Mouse (Mus musculus) heart, embryonic 13.5 days (tissue): ENCODE measurements around the gene Rpp25. TPM values are rescaled to one million over a fixed set of nuclear protein-coding genes. Genes with fewer than 3 reads are reported as not detected.

Source experiments
- ATAC-seq: fragments of 200-750 bp; cut with Nextera tagmentation; 2 replicates; pipeline ENCODE4 v1.8.0; 2017; ENCODE audit warnings: moderate TSS enrichment; ENCODE audit not compliant: insufficient number of reproducible peaks, low FRiP score, low TSS enrichment; ENCODE audit errors: extremely low read depth
- H3K27ac ChIP-seq: fragments of 300-500 bp; sonication (generic); replicated peaks from 2 replicates; pipeline ENCODE4 v1.5.1; 2015; ENCODE audit warnings: moderate library complexity, mild to moderate bottlenecking, inconsistent platforms
- H3K27me3 ChIP-seq: fragments of 300-500 bp; sonication (generic); replicated peaks from 2 replicates; pipeline ENCODE4 v1.6.1; 2015; ENCODE audit warnings: mild to moderate bottlenecking, inconsistent platforms
- H3K36me3 ChIP-seq: fragments of 300-500 bp; sonication (generic); 2 replicates; pipeline ENCODE4 v1.6.1; 2015; ENCODE audit warnings: mild to moderate bottlenecking, inconsistent platforms
- H3K4me1 ChIP-seq: fragments of 300-500 bp; sonication (generic); 2 replicates; pipeline ENCODE4 v1.6.1; 2015; ENCODE audit warnings: inconsistent platforms
- H3K4me2 ChIP-seq: fragments of 300-500 bp; sonication (generic); 2 replicates; pipeline ENCODE4 v1.6.1; 2015; ENCODE audit warnings: inconsistent platforms, mild to moderate bottlenecking, moderate library complexity
- H3K4me3 ChIP-seq: fragments of 300-500 bp; sonication (generic); 2 replicates; pipeline ENCODE4 v1.5.1; 2015; ENCODE audit warnings: moderate library complexity, mild to moderate bottlenecking, inconsistent platforms
- H3K9ac ChIP-seq: fragments of 300-500 bp; sonication (generic); 2 replicates; pipeline ENCODE4 v1.6.1; 2015; ENCODE audit warnings: inconsistent platforms, mild to moderate bottlenecking, moderate library complexity
- H3K9me3 ChIP-seq: fragments of 300-500 bp; sonication (generic); 2 replicates; pipeline ENCODE4 v1.6.1; 2016; ENCODE audit warnings: inconsistent platforms
- WGBS: fragments of 180-500 bp; shearing (Covaris S2); methylation state at CpG from one replicate; pipeline ENCODE4 v1.1.7; 2015; ENCODE audit warnings: mixed read lengths; 5-methylcytosine and 5-hydroxymethylcytosine counted together
- polyA plus RNA-seq: library from polyadenylated mRNA; unstranded; fragments of >200 nt; fragmentation: Nextera tagmentation; extraction: Ambion mirVana; gene quantifications from 2 replicates; pipeline ENCODE4 v1.2.1, GENCODE M21; 2015

The Rpp25 gene
- polyA plus RNA-seq, 1 experiment from 2014 or later = 13.5 TPM

DNA sequence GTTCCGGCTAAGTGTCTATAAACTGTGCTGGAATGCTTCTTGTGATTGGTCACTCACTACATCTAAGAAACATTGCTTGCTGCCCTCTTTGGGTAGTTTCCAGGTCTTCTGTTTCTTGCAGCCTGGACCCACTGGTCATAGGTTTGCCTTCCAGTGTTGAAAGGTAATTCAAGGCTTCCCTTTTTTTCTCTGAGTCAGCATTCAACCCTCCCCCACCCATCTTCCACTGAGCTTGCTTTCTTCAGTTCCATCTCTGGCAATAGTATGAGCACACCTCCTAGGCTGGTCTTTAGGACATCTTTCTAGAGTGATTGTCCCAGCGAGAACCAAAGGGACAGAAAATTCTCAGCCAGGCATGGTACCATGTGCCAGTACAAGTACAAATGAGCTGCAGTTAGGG is 35.7 kb downstream of the Rpp25 start:
- H3K9me3 ChIP-seq = no peaks in the 10 kb centered on the region
- no peaks in the 10 kb centered on the region for H3K27me3 ChIP-seq
- H3K4me3 ChIP-seq = no peak overlapping the region
- H3K27ac ChIP-seq = no peak overlapping the region
- H3K4me2 ChIP-seq = no peak overlapping the region
- ATAC-seq = no peak
- no peak overlapping the region for H3K9ac ChIP-seq
- H3K36me3 ChIP-seq = peaks cover 64% of the 10 kb centered on the region
- H3K4me1 ChIP-seq = peaks cover 21% of the 10 kb centered on the region
- WGBS = 90% methylated on average over 2 of the region's 2 CpGs

DNA sequence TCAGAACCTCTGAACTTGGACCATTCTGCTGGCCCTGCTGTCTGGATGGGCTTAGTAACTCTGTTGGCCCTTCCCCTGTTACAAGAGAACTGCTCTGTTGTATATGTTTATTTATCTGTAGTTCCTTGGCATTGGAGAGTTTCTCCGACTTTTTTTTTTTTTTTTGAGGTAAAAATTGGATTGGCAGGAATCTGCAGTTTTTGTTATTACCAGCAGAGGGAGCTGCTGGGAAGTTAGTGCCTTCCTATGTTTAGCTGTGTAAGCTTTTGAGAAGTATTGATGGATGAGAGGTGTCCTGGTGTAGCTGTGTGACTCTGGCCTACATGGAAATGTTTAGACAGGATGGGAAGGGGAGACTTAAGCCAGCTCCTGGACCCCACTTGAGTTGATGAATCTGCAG is 37.5 kb downstream of the Rpp25 start:
- no peak overlapping the region for H3K9ac ChIP-seq
- peaks cover 72% of the 10 kb centered on the region for H3K36me3 ChIP-seq
- H3K27me3 ChIP-seq = no peaks in the 10 kb centered on the region
- H3K27ac ChIP-seq = no peak overlapping the region
- H3K4me2 ChIP-seq = no peak overlapping the region
- H3K9me3 ChIP-seq = no peaks in the 10 kb centered on the region
- 3% methylated on average over 1 of the region's 1 CpGs for WGBS
- peaks cover 21% of the 10 kb centered on the region for H3K4me1 ChIP-seq
- H3K4me3 ChIP-seq = no peak overlapping the region
- ATAC-seq = no peak

DNA sequence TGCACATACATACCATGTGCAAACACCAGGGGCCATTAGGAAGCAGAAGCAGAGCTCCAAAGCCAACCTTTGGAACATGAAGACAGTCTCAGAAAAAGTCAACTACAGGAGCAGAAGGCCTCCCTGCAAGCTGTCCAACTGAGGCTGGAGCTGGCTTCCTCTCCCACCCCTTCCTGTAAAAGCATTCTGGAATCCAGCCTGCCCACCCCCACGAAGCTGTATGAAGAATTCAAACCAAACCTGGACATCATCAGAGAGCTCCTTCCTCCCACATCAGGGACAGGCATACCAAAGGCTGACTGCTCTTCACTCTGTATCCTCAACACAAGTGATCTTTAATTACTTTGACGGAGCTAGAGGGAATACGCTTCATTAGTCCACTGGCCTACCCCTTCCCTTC is 40.1 kb downstream of the Rpp25 start:
- no peaks in the 10 kb centered on the region for H3K27me3 ChIP-seq
- H3K9me3 ChIP-seq = no peaks in the 10 kb centered on the region
- H3K9ac ChIP-seq = no peak overlapping the region
- ATAC-seq = no peak
- H3K4me3 ChIP-seq = no peak overlapping the region
- no peak overlapping the region for H3K4me2 ChIP-seq
- H3K4me1 ChIP-seq = peaks cover 21% of the 10 kb centered on the region
- H3K36me3 ChIP-seq = peaks cover 97% of the 10 kb centered on the region
- no peak overlapping the region for H3K27ac ChIP-seq
- 71% methylated on average over 3 of the region's 3 CpGs for WGBS

DNA sequence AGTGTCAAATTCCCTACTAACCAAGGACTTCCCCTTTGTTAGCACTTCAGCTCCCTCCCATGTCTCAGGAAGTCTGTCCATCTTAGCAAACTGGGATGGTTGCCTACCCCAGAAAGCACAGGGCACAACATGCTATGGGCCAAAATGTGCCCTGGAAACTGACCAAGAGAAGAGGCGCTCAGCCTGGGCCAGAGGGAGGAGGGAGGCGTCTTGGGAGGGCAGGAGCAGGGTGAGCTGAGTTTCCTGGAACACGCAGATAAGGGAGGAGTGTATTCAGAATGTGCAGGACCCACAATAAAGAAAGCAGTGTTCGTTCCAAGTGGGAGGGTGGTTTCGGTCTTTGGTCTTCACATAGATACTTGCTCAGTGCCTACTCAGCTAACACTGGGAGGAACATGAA is 43.5 kb downstream of the Rpp25 start:
- peaks cover 83% of the 10 kb centered on the region for H3K36me3 ChIP-seq

DNA sequence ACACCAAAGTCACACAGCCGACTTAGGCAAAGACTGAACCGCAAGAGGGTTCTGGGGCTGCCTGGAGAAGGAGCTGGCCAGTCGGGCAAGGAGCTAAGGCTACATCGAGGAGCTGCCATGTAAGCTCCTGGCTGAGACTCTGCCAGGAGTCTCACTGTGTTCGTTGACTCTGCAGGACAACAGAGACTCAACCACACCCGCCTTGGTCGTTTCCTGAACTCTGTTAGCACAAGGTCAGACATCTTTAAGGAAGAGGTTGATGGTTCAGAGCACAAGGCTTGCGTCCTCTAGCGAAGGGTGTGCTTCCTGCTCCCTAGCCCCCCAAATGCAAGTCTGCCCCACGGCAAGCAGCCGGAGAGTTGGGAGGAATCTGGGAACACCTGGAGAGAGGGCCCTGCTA is 44.0 kb downstream of the Rpp25 start:
- H3K27me3 ChIP-seq = no peaks in the 10 kb centered on the region
- no peak overlapping the region for H3K4me2 ChIP-seq
- no peak for ATAC-seq
- H3K36me3 ChIP-seq = peaks cover 77% of the 10 kb centered on the region
- no peak overlapping the region for H3K9ac ChIP-seq
- H3K4me3 ChIP-seq = no peak overlapping the region
- H3K4me1 ChIP-seq = peaks cover 54% of the 10 kb centered on the region
- H3K9me3 ChIP-seq = no peaks in the 10 kb centered on the region
- no peak overlapping the region for H3K27ac ChIP-seq
- WGBS = 78% methylated on average over 11 of the region's 11 CpGs

More for the DNA sequence above, 43.5 kb downstream of the Rpp25 start:
- Histone ChIP-seq H3K27me3 (no peaks in the 10 kb centered on the region), H3K4me3 (no peak overlapping the region), H3K9ac (no peak overlapping the region), H3K27ac (0 out of 2 replicates have a peak overlapping the region, but pooled peaks have one; percentile 24), H3K4me2 (no peak overlapping the region), H3K9me3 (no peaks in the 10 kb centered on the region), H3K4me1 (peaks cover 52% of the 10 kb centered on the region)
- no peak for ATAC-seq
- 45% methylated on average over 5 of the region's 5 CpGs for WGBS

DNA sequence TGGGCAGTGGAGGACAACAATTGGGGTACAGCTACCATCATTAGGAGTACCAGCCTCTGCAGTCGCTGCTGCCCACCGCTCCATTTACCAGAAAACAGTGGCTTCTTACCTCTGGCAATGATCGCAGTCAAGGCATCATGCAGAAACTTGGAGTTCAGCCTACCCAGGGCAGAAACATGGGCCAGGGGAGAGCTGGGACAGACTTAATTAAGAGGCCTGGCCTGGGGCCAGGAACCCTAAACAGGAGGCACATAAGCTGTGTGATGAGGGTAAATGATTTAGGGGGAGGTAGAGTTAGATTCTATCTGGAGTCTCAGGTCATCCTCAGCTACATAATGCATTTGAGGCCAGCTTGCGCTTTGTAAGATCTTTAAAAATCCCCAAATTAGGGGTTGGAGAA is 45.4 kb downstream of the Rpp25 start:
- no peak overlapping the region for H3K4me3 ChIP-seq
- no peak overlapping the region for H3K4me2 ChIP-seq
- peak overlapping the region; percentile 15; the same call in 1 of the 2 replicates for H3K9ac ChIP-seq
- H3K4me1 ChIP-seq = peaks cover 56% of the 10 kb centered on the region
- no peaks in the 10 kb centered on the region for H3K9me3 ChIP-seq
- 87% methylated on average over 4 of the region's 4 CpGs for WGBS
- H3K27ac ChIP-seq = peak overlapping the region; percentile 90; the same call in 1 of the 2 replicates
- H3K36me3 ChIP-seq = peaks cover 64% of the 10 kb centered on the region
- no peaks in the 10 kb centered on the region for H3K27me3 ChIP-seq
- no peak for ATAC-seq

DNA sequence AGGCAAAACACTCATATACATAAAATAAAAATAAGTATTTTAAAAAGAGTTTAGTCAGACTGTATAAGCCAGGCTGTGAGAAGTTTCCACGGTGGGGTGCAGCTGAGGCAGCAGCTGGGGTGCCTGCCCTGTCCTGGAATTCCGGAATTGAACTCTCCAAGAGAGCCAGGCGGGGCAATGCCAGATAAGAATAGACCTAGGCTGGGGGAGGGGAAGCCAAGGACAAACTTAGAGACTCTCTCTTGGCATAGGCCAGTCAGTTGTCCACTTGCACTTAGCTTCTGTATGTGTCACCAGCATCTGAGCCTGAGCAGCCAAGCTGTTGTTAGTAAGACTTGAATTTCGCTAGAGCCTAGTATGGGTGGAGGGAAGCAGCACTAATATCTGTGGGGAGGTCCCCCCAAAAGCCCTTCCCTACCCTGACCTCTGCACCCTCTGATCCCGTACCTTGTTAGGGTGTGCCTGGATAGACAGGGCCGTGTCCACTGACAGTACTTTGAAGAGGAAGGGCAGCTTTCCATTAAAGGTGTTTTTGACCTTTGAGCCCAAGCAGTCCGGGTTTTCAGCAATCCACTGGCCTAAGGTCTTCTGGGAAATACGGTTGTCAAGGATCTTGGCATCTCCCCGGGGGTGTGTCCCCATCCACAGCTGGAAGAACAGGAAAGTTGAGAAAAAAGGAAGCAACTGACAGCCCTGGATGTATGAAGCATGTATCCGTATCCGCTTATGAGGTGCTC is 46.5 kb downstream of the Rpp25 start:
- H3K9ac ChIP-seq = peak overlapping the region; percentile 67
- 55% methylated on average over 11 of the region's 11 CpGs for WGBS
- peak overlapping the region; percentile 48 for H3K4me2 ChIP-seq
- H3K4me3 ChIP-seq = peak overlapping the region; percentile 16; the same call in 1 of the 2 replicates
- H3K4me1 ChIP-seq = peaks cover 56% of the 10 kb centered on the region
- H3K9me3 ChIP-seq = no peaks in the 10 kb centered on the region
- H3K27me3 ChIP-seq = no peaks in the 10 kb centered on the region
- ATAC-seq = peak; percentile 52; the same call in 1 of the 2 replicates
- peak overlapping the region; percentile 90 for H3K27ac ChIP-seq
- peaks cover 53% of the 10 kb centered on the region for H3K36me3 ChIP-seq

DNA sequence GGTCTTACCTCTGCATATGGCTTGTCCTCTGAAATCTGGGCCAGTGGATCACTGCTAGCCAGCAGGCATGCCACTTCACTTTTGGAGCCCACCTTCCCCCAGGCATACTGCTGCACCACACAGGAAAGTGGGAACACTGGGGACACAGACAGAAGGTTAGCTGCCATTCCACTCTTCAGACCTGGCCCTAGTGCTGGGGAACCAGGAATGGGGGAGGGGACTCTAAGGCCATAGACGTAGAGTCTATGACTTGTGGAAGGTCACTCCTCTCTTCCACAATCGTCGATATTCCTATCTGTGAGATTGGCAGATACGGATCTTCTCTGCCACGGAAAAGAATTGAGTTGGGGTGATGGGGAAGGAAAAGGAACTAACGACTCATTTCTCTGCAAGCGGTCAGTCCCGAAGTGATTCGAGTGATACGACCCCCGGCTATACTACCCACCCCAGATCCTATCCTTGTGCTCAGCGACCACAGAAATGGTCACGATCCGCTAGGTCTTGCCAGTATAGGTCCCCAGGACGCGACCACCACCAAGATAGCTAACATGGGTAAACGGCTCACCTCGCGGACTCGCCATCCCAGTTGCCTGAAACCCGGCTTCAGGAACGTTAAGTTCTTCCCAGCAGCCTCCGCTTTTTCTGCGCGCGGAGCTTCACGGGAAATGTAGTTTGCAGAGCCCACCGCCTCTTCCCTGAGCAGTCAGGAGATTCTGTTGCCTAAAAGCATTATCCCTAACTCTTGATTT is 48.5 kb downstream of the Rpp25 start, which contains the start of gene Mpi:
Gene Mpi (minus strand): TSS at position 625 of the 749 bp plus-strand sequence.
- Histone ChIP-seq H3K4me1 (peaks cover 53% of the 10 kb centered on the region), H3K36me3 (peaks cover 34% of the 10 kb centered on the region), H3K27me3 (no peaks in the 10 kb centered on the region), H3K4me2 (peak within 1 kb of the TSS; percentile 83), H3K4me3 (peak within 1 kb of the TSS; percentile 75), H3K9ac (peak within 1 kb of the TSS; percentile 91), H3K9me3 (no peaks in the 10 kb centered on the region), H3K27ac (peak within 1 kb of the TSS; percentile 21; the same call in 1 of the 2 replicates)
- WGBS = under 1% methylated on average over 28 of the region's 28 CpGs
- no peak for ATAC-seq

DNA sequence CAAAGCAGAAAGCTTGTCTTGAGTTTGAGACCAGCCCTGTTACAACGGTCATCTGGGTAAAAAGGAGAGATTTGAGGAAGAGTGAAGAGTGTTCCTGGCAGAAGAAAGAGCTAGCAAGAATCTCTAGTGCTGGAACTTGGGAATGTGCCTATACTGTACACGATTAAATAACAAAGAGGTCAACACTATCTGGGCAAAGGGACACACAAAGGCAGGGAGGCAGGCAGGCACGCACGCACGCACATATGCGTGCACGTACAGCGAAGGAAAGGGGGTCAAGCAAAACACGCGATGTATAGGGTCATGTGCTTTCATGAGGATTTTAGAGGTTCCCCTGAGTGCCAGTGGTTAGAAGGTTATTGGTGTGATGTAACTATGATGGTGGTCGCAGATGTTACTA is 49.3 kb downstream of the Rpp25 start:
- H3K9ac ChIP-seq = no peak overlapping the region
- 73% methylated on average over 11 of the region's 11 CpGs for WGBS
- no peak overlapping the region for H3K27ac ChIP-seq
- peaks cover 45% of the 10 kb centered on the region for H3K4me1 ChIP-seq
- no peak overlapping the region for H3K4me3 ChIP-seq
- H3K4me2 ChIP-seq = 0 out of 2 replicates have a peak overlapping the region, but pooled peaks have one; percentile 83
- no peaks in the 10 kb centered on the region for H3K27me3 ChIP-seq
- no peaks in the 10 kb centered on the region for H3K9me3 ChIP-seq
- peaks cover 26% of the 10 kb centered on the region for H3K36me3 ChIP-seq
- ATAC-seq = no peak

DNA sequence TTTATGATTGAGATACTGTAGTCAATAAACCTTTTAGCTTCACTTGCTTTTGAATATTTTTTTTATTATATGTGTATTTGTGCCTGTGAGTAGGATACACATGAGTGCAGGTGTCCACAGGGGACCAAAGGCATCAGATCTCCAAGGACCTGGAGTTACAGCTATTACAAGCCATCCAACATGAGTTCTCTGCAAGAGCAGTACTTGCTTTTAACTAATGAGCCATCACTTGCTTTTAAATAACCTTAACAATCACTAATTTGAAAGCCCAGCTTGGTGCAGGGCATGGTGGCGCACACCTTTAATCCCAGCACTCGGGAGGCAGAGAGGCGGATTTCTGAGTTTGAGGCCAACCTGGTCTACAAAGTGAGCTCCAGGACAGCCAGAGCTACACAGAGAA is 50.9 kb downstream of the Rpp25 start:
- Histone ChIP-seq H3K36me3 (peaks cover 9% of the 10 kb centered on the region), H3K27me3 (no peaks in the 10 kb centered on the region), H3K9ac (no peak overlapping the region), H3K27ac (no peak overlapping the region), H3K9me3 (no peaks in the 10 kb centered on the region), H3K4me2 (no peak overlapping the region), H3K4me3 (no peak overlapping the region), H3K4me1 (peaks cover 28% of the 10 kb centered on the region)
- 62% methylated on average over 3 of the region's 3 CpGs for WGBS
- ATAC-seq = no peak
